Mouse (Mus musculus): ENCODE measurements around the gene Washc2.

Washc2 gene

GRCm38 (mm10) chr6:116311411-116311810, 103.6 kb downstream of the Washc2 start:
- in situ Hi-C loops (cut with MboI; ENCODE audit: low pct_unique_long_range_greater_than_20kb in 1 of 2, low sequenced_read_pairs in 2 of 2, unreplicated experiment in 1 of 2): no loop called here
